Mouse (Mus musculus) bone marrow macrophage, adult 2 months (primary cell): ENCODE data around the gene Zswim8.

Experiments used
- CTCF ChIP-seq: IDR thresholded peaks from 2 replicates; pipeline ENCODE4 v1.5.1; 2012; ENCODE audit warnings: low read depth, mild to moderate bottlenecking, low read length, moderate library complexity
- POLR2A ChIP-seq: IDR thresholded peaks from 2 replicates; pipeline ENCODE4 v1.6.1; 2012; ENCODE audit warnings: mild to moderate bottlenecking, low read depth, low read length, borderline replicate concordance

GRCm38 (mm10) chr14:20729871-20730270 is 22.5 kb downstream of the Zswim8 start:
- no peak for TF ChIP-seq POLR2A
- TF ChIP-seq CTCF = no peak
